Mouse (Mus musculus) intestine, embryonic 14.5 days (tissue): Measurements from ENCODE around the gene Trim39. TPM values are rescaled to one million over a fixed set of nuclear protein-coding genes. Genes with fewer than 3 reads are reported as not detected.

Source experiments
- ATAC-seq: fragments of 200-750 bp; cut with Nextera tagmentation; replicated peaks from 2 replicates; pipeline ENCODE4 v1.8.0; 2017; ENCODE audit warnings: low read depth, moderate number of reproducible peaks, moderate TSS enrichment, moderate library complexity; ENCODE audit not compliant: low FRiP score, low TSS enrichment
- DNase-seq: peaks from one replicate; pipeline ENCODE4 v3.0.0-alpha.2; 2018; ENCODE audit warnings: low spot score
- H3K27ac ChIP-seq: fragments of 300-500 bp; sonication (generic); 2 replicates; pipeline ENCODE4 v1.5.1; 2014; ENCODE audit warnings: low read depth, mild to moderate bottlenecking, control low read depth
- H3K27me3 ChIP-seq: fragments of 300-500 bp; sonication (generic); replicated peaks from 2 replicates; pipeline ENCODE4 v1.6.1; 2014; ENCODE audit warnings: low read length, control low read depth; ENCODE audit not compliant: control insufficient read depth, insufficient read depth
- H3K36me3 ChIP-seq: fragments of 300-500 bp; sonication (generic); 2 replicates; pipeline ENCODE4 v1.6.1; 2014; ENCODE audit warnings: low read length, control low read depth; ENCODE audit not compliant: control insufficient read depth, insufficient read depth
- H3K4me1 ChIP-seq: fragments of 300-500 bp; sonication (generic); replicated peaks from 2 replicates; pipeline ENCODE4 v1.6.1; 2014; ENCODE audit warnings: low read length, control low read depth, mixed read lengths; ENCODE audit not compliant: control insufficient read depth, insufficient read depth
- H3K4me2 ChIP-seq: fragments of 300-500 bp; sonication (generic); 2 replicates; pipeline ENCODE4 v1.6.1; 2014; ENCODE audit warnings: low read length
- H3K4me3 ChIP-seq: fragments of 300-500 bp; sonication (generic); 2 replicates; pipeline ENCODE4 v1.5.1; 2014; ENCODE audit warnings: low read depth, low read length, control low read depth, mixed read lengths
- H3K9ac ChIP-seq: fragments of 300-500 bp; sonication (generic); 2 replicates; pipeline ENCODE4 v1.6.1; 2014; ENCODE audit warnings: mild to moderate bottlenecking, low read length
- H3K9me3 ChIP-seq: fragments of 300-500 bp; sonication (generic); 2 replicates; pipeline ENCODE4 v1.6.1; 2016; ENCODE audit warnings: low read length, control low read depth; ENCODE audit not compliant: control insufficient read depth
- WGBS: fragments of 180-500 bp; shearing (Covaris S2); extraction: QIAGEN DNeasy Blood & Tissue Kit; methylation state at CpG from one replicate; pipeline ENCODE4 v1.1.7; 2014; 5-methylcytosine and 5-hydroxymethylcytosine counted together
- polyA plus RNA-seq: library from polyadenylated mRNA; unstranded; fragments of >200 nt; fragmentation: Nextera tagmentation; extraction: Ambion mirVana; gene quantifications from 2 replicates; pipeline ENCODE4 v1.2.1, GENCODE M21; 2014

The Trim39 gene
- polyA plus RNA-seq, 1 experiment from 2014 or later: 11.3 TPM

GRCm38 (mm10) chr17:36274776-36275175, 2.7 kb upstream of the Trim39 start:
- 94% methylated on average over 4 of the region's 4 CpGs for WGBS
- H3K27ac ChIP-seq: no peak overlapping the region
- peaks cover 27% of the 10 kb centered on the region for H3K36me3 ChIP-seq
- DNase-seq (no peak), ATAC-seq (no peak)
- H3K4me3 ChIP-seq: no peak overlapping the region
- H3K9me3 ChIP-seq: no peaks in the 10 kb centered on the region
- peaks cover 15% of the 10 kb centered on the region for H3K4me1 ChIP-seq
- H3K4me2 ChIP-seq: no peak overlapping the region
- H3K9ac ChIP-seq: no peak overlapping the region
- H3K27me3 ChIP-seq: no peaks in the 10 kb centered on the region

- Histone ChIP-seq H3K4me2 (no peak overlapping the region), H3K4me3 (no peak overlapping the region), H3K27ac (no peak overlapping the region), H3K9ac (no peak overlapping the region), H3K27me3 (no peaks in the 10 kb centered on the region), H3K36me3 (peaks cover 22% of the 10 kb centered on the region), H3K9me3 (no peaks in the 10 kb centered on the region), H3K4me1 (peaks cover 15% of the 10 kb centered on the region)
- ATAC-seq (no peak), DNase-seq (no peak)
- 89% methylated on average over 4 of the region's 4 CpGs for WGBS
These were observed 1.7 kb upstream of the Trim39 start for GRCm38 (mm10) chr17:36273796-36274195.

- Histone ChIP-seq H3K4me3 (peak overlapping the region; percentile 95; the same call in 1 of the 2 replicates), H3K27me3 (no peaks in the 10 kb centered on the region), H3K36me3 (peaks cover 21% of the 10 kb centered on the region), H3K9ac (peak overlapping the region; percentile 93), H3K4me1 (peaks cover 15% of the 10 kb centered on the region), H3K4me2 (peak overlapping the region; percentile 85), H3K27ac (no peak overlapping the region), H3K9me3 (no peaks in the 10 kb centered on the region)
- DNase-seq (no peak), ATAC-seq (no peak)
- 86% methylated on average over 9 of the region's 9 CpGs for WGBS
These were observed 758 bp upstream of the Trim39 start for GRCm38 (mm10) chr17:36272643-36273366.

- H3K27me3 ChIP-seq: no peaks in the 10 kb centered on the region
- H3K4me3 ChIP-seq: peak overlapping the region; percentile 95
- H3K36me3 ChIP-seq: peaks cover 35% of the 10 kb centered on the region
- H3K9ac ChIP-seq: peak overlapping the region; percentile 93
- DNase-seq (peak; percentile 92), ATAC-seq (peak; percentile 93)
- H3K9me3 ChIP-seq: no peaks in the 10 kb centered on the region
- H3K27ac ChIP-seq: peak overlapping the region; percentile 92
- peaks cover 15% of the 10 kb centered on the region for H3K4me1 ChIP-seq
- H3K4me2 ChIP-seq: peak overlapping the region; percentile 85
- WGBS: under 1% methylated on average over 52 of the region's 84 CpGs
These were observed 976 bp downstream of the Trim39 start for GRCm38 (mm10) chr17:36270956-36271585.

- no peak overlapping the region for H3K4me3 ChIP-seq
- H3K4me2 ChIP-seq: no peak overlapping the region
- peaks cover 7% of the 10 kb centered on the region; the same call in 1 of the 2 replicates for H3K4me1 ChIP-seq
- no peak for ATAC-seq
- no peak overlapping the region for H3K9ac ChIP-seq
- DNase-seq: no peak
- H3K27me3 ChIP-seq: no peaks in the 10 kb centered on the region
- H3K9me3 ChIP-seq: no peaks in the 10 kb centered on the region
- H3K27ac ChIP-seq: no peak overlapping the region
- WGBS: 83% methylated on average over 5 of the region's 5 CpGs
- H3K36me3 ChIP-seq: peaks cover 67% of the 10 kb centered on the region
These were observed 6.2 kb downstream of the Trim39 start for GRCm38 (mm10) chr17:36265834-36266233.

GRCm38 (mm10) chr17:36264273-36264925, 7.6 kb downstream of the Trim39 start:
- ATAC-seq (no peak), DNase-seq (no peak)
- H3K27me3 ChIP-seq: no peaks in the 10 kb centered on the region
- peaks cover 79% of the 10 kb centered on the region for H3K36me3 ChIP-seq
- H3K4me3 ChIP-seq: no peak overlapping the region
- no peak overlapping the region for H3K4me2 ChIP-seq
- H3K9ac ChIP-seq: no peak overlapping the region
- 95% methylated on average over 3 of the region's 3 CpGs for WGBS
- no peak overlapping the region for H3K27ac ChIP-seq
- H3K4me1 ChIP-seq: no peaks in the 10 kb centered on the region
- no peaks in the 10 kb centered on the region for H3K9me3 ChIP-seq

GRCm38 (mm10) chr17:36261511-36262166, 10.4 kb downstream of the Trim39 start:
- Histone ChIP-seq H3K27me3 (no peaks in the 10 kb centered on the region), H3K27ac (no peak overlapping the region), H3K4me3 (no peak overlapping the region), H3K4me2 (no peak overlapping the region), H3K9ac (no peak overlapping the region), H3K9me3 (no peaks in the 10 kb centered on the region), H3K4me1 (peaks cover 4% of the 10 kb centered on the region; the same call in 1 of the 2 replicates), H3K36me3 (peaks cover 61% of the 10 kb centered on the region)
- ATAC-seq (no peak), DNase-seq (no peak)
- 92% methylated on average over 9 of the region's 9 CpGs for WGBS

GRCm38 (mm10) chr17:36257969-36258368, 14.1 kb downstream of the Trim39 start, which contains the start of gene Rpp21:
Rpp21 (minus strand) TSS chr17:36258069.
- no peak for ATAC-seq
- H3K27me3 ChIP-seq: no peaks in the 10 kb centered on the region
- H3K4me1 ChIP-seq: peaks cover 5% of the 10 kb centered on the region; the same call in 1 of the 2 replicates
- H3K9me3 ChIP-seq: no peaks in the 10 kb centered on the region
- H3K36me3 ChIP-seq: peaks cover 33% of the 10 kb centered on the region
- peak within 1 kb of the TSS; percentile 77 for H3K9ac ChIP-seq
- H3K27ac ChIP-seq: peak within 1 kb of the TSS; percentile 71
- H3K4me3 ChIP-seq: peak within 1 kb of the TSS; percentile 76
- 44% methylated on average over 6 of the region's 6 CpGs for WGBS
- H3K4me2 ChIP-seq: peak within 1 kb of the TSS; percentile 54
- no peak for DNase-seq
